Mouse (Mus musculus): ENCODE data around the gene Dse. TPM values are rescaled to one million over a fixed set of nuclear protein-coding genes. Genes with fewer than 3 reads are reported as not detected.

Gene Dse
- polyA plus RNA-seq, 1 experiment from 2014 or later, result 6.9 TPM

DNA sequence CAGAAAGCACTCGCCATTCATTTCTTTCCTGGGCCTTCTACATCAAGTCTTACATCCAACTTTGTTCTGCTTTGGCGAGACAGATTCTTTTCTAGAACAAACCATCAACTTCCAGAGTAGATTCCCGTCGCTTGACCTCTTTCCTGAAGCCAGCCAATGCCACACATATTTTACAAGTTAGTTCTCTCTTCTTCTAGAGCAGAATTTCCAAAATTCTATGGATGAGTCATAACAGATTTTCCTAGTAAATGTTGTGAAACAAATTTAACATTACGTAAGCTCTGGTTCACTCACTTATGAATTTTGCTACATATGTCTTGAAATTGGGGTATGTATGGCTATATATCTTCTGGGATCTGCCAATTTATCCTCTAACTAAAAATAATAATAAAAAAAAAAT is 13.0 kb downstream of the Dse start:
- H3K4me1 ChIP-seq (ENCODE audit: control insufficient read depth, low read depth, low read length), result no peaks in the 10 kb centered on the region; the same call in 1 of the 2 replicates
- H3K27me3 ChIP-seq (ENCODE audit: control insufficient read depth, insufficient read depth, low read depth, low read length), result no peaks in the 10 kb centered on the region
- H3K9ac ChIP-seq (ENCODE audit: low read depth, low read length), result no peak overlapping the region
- H3K36me3 ChIP-seq (ENCODE audit: control insufficient read depth, insufficient read depth), result no peaks in the 10 kb centered on the region
- ATAC-seq (ENCODE audit: low read depth), result no peak
- WGBS (ENCODE audit: insufficient replicate concordance), result 60% methylated on average over 5 of the region's 5 CpGs
- no peak overlapping the region for H3K27ac ChIP-seq (ENCODE audit: low read length)
- H3K4me2 ChIP-seq (ENCODE audit: low read depth, low read length), result no peak overlapping the region
- H3K9me3 ChIP-seq (replicated peaks; ENCODE audit: control insufficient read depth, low read length), result no peaks in the 10 kb centered on the region
- no peak overlapping the region for H3K4me3 ChIP-seq (ENCODE audit: low read depth, low read length)

DNA sequence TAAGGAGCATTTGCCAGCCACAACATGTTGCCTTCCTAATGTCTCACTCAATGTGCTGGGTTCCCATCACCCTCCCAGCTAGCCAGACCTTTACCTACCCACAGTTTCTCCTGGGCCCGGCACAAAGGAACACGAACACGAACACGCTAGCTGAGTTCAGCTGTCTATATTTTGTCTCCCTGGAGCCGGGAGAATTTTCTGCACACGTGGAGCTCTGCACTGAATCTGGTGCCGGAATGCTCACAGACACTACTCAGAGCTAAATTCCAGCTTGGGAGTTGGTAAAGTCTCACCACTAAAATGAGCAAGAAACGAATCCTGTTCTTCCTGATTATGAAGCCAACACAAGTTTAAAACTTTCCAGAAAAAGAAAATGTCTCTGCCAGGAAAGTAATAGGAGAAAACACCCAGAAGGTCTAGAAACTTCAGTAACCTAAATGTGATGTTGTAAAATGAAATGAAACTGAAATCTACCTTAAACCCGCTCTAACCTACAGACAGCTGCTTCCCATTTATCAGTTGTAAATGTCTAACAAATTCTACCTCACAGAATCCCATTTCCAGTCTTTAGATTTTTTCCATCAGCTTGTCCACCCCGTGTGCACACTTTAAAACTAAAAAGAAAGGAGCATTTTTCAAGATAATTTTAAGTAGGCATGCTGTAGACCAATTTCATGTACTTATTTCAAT is 20.8 kb downstream of the Dse start:
- H3K9me3 ChIP-seq (replicated peaks; ENCODE audit: control insufficient read depth, low read length), result no peaks in the 10 kb centered on the region
- H3K27me3 ChIP-seq (ENCODE audit: control insufficient read depth, insufficient read depth, low read depth, low read length), result no peaks in the 10 kb centered on the region
- H3K4me2 ChIP-seq (ENCODE audit: low read depth, low read length), result no peak overlapping the region
- H3K9ac ChIP-seq (ENCODE audit: low read depth, low read length), result no peak overlapping the region
- H3K36me3 ChIP-seq (ENCODE audit: control insufficient read depth, insufficient read depth), result no peaks in the 10 kb centered on the region
- no peak overlapping the region for H3K4me3 ChIP-seq (ENCODE audit: low read depth, low read length)
- H3K4me1 ChIP-seq (ENCODE audit: control insufficient read depth, low read depth, low read length), result no peaks in the 10 kb centered on the region
- no peak for ATAC-seq (ENCODE audit: low read depth)
- H3K27ac ChIP-seq (ENCODE audit: low read length), result no peak overlapping the region
- 62% methylated on average over 10 of the region's 10 CpGs for WGBS (ENCODE audit: insufficient replicate concordance)

DNA sequence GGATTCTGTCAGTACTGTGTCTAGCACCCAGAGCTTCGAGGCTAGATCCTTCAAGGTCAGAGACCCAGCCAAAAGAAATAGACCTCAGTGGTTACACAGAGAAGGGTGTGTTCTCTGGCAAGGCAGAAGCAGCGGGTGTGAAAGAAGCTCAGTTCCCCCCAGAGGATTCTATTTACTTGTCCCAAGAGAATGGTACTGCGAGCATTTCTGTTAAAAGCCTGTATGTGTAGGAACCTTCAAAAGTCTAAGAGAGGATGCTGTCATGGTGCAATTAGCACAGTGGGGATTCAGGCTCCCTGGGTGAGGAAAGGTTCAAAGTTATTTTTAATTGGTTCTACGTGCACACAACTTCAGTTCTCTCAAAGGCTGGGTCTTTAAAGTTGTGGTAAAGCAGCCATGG is 22.0 kb downstream of the Dse start:
- no peak for ATAC-seq (ENCODE audit: low read depth)
- H3K36me3 ChIP-seq (ENCODE audit: control insufficient read depth, insufficient read depth), result no peaks in the 10 kb centered on the region
- no peak overlapping the region for H3K4me3 ChIP-seq (ENCODE audit: low read depth, low read length)
- no peaks in the 10 kb centered on the region for H3K27me3 ChIP-seq (ENCODE audit: control insufficient read depth, insufficient read depth, low read depth, low read length)
- H3K9ac ChIP-seq (ENCODE audit: low read depth, low read length), result no peak overlapping the region
- WGBS (ENCODE audit: insufficient replicate concordance), result 46% methylated on average over 4 of the region's 4 CpGs
- H3K4me2 ChIP-seq (ENCODE audit: low read depth, low read length), result no peak overlapping the region
- no peak overlapping the region for H3K27ac ChIP-seq (ENCODE audit: low read length)
- H3K9me3 ChIP-seq (replicated peaks; ENCODE audit: control insufficient read depth, low read length), result no peaks in the 10 kb centered on the region
- H3K4me1 ChIP-seq (ENCODE audit: control insufficient read depth, low read depth, low read length), result no peaks in the 10 kb centered on the region

DNA sequence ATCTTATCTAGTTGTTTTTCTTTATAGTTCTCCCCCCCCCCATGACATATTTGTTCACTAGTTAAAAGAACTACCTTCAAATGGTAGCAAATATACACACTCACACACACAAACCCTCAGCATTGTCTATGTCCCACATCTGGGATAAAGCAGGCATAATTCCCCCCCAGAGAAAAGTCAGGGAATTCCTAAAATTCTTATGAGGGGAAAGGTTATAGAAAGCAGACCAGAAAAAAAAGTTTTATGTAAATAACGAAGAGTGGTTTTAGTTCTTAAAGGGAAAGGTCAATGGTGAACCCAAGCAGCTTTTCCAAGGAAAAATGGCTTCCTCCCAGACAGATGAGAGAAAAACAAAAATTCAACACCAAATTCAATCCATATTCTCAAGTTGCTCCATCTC is 22.6 kb downstream of the Dse start:
- Histone ChIP-seq H3K27ac (ENCODE audit: low read length) (no peak overlapping the region), H3K9ac (ENCODE audit: low read depth, low read length) (no peak overlapping the region), H3K4me3 (ENCODE audit: low read depth, low read length) (no peak overlapping the region), H3K27me3 (ENCODE audit: control insufficient read depth, insufficient read depth, low read depth, low read length) (no peaks in the 10 kb centered on the region), H3K4me2 (ENCODE audit: low read depth, low read length) (no peak overlapping the region), H3K4me1 (ENCODE audit: control insufficient read depth, low read depth, low read length) (no peaks in the 10 kb centered on the region), H3K9me3 (replicated peaks; ENCODE audit: control insufficient read depth, low read length) (no peaks in the 10 kb centered on the region), H3K36me3 (ENCODE audit: control insufficient read depth, insufficient read depth) (no peaks in the 10 kb centered on the region)
- WGBS (ENCODE audit: insufficient replicate concordance), result 62% methylated on average over 1 of the region's 1 CpGs
- no peak for ATAC-seq (ENCODE audit: low read depth)

DNA sequence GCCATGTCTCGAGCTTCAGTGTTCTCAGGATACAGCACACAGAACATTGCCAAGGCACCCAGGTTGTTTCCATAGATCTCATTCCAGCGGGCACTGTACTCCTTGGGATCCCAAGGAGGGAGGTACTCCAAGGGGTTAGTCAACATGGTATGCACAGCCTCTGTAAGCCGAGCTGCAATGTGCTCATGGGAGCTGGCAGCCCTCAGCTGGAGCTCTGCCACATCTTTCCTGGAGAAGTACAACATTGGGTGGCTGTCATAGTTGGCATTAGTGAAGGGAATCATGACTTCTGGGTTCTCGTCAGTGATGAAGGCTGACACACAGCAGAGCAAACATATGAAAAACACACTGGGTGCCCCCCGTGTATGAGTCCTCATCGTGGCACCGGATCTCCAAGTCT is 23.8 kb downstream of the Dse start:
- 63% methylated on average over 7 of the region's 7 CpGs for WGBS (ENCODE audit: insufficient replicate concordance)
- Histone ChIP-seq H3K9ac (ENCODE audit: low read depth, low read length) (no peak overlapping the region), H3K4me2 (ENCODE audit: low read depth, low read length) (no peak overlapping the region), H3K36me3 (ENCODE audit: control insufficient read depth, insufficient read depth) (no peaks in the 10 kb centered on the region), H3K4me3 (ENCODE audit: low read depth, low read length) (no peak overlapping the region), H3K4me1 (ENCODE audit: control insufficient read depth, low read depth, low read length) (no peaks in the 10 kb centered on the region), H3K9me3 (replicated peaks; ENCODE audit: control insufficient read depth, low read length) (no peaks in the 10 kb centered on the region), H3K27me3 (ENCODE audit: control insufficient read depth, insufficient read depth, low read depth, low read length) (no peaks in the 10 kb centered on the region), H3K27ac (ENCODE audit: low read length) (no peak overlapping the region)
- ATAC-seq (ENCODE audit: low read depth), result no peak

DNA sequence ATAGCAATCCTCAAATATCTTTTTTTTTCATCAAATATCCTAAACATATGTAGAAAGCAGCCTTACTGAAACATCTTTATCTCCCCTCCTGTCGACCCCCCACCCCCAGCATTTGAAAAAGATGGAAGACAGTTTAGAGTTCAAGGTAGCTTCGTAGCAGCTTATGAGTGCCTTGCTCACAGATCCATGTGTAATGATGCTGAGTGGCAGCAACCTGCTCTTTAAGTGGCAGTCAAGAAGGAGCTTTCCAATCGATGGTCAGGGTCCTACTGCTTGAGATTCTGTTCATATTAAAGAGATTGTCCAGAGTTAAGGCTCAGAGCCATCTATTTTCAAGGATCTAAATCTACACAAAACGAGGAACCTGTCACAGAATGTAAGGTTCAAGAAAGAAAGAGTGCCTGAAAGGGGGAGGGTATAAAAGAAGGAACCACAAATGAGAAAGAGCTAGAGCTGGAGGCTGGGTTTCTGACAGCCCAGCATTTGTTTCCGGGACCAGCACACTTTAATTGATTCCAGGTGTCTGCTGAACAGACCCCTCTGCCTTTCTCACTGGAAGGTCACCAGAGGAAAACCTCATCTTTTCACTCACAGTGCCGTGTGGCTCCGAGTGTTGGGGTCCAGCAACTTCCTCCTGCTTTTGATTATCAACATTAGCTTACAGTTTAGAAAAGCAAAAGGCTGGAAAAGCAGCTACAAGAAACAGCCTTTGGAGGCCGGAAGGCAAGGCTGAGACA is 31.5 kb downstream of the Dse start:
- Histone ChIP-seq H3K27me3 (ENCODE audit: control insufficient read depth, insufficient read depth, low read depth, low read length) (no peaks in the 10 kb centered on the region), H3K9me3 (replicated peaks; ENCODE audit: control insufficient read depth, low read length) (no peaks in the 10 kb centered on the region), H3K36me3 (ENCODE audit: control insufficient read depth, insufficient read depth) (no peaks in the 10 kb centered on the region), H3K4me3 (ENCODE audit: low read depth, low read length) (no peak overlapping the region), H3K4me2 (ENCODE audit: low read depth, low read length) (no peak overlapping the region), H3K9ac (ENCODE audit: low read depth, low read length) (no peak overlapping the region), H3K27ac (ENCODE audit: low read length) (no peak overlapping the region), H3K4me1 (ENCODE audit: control insufficient read depth, low read depth, low read length) (no peaks in the 10 kb centered on the region)
- 26% methylated on average over 8 of the region's 8 CpGs for WGBS (ENCODE audit: insufficient replicate concordance)
- ATAC-seq (ENCODE audit: low read depth), result no peak

DNA sequence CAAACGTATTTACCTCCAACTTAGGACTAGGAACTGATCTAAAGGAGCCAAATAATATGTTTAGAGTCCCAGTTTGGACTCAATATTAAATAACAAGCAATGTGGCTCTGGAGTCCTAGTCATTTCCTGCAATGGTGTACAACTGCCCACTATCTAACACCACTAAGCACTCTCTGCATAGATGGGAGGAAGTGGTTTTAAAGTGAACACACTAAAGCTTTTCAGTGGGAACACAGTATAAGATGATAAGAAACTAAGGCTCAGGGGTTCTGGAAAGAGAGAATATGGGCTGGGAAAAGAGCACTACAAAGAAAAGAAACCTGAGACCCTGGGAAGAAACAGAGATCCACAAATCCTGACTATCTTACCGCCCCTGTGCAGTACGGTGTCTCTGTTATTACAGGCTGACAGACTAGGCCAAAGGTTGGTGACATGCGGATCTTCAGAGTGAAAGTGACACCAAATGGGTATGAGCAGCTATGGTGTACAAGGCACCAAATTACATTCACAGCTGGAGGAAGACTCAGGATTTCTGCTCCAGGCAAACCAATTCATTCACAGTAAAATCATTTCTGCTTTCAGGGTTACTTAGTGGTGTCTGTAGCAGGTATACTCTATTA is 34.7 kb downstream of the Dse start:
- no peaks in the 10 kb centered on the region for H3K4me1 ChIP-seq (ENCODE audit: control insufficient read depth, low read depth, low read length)
- ATAC-seq (ENCODE audit: low read depth), result no peak

DNA sequence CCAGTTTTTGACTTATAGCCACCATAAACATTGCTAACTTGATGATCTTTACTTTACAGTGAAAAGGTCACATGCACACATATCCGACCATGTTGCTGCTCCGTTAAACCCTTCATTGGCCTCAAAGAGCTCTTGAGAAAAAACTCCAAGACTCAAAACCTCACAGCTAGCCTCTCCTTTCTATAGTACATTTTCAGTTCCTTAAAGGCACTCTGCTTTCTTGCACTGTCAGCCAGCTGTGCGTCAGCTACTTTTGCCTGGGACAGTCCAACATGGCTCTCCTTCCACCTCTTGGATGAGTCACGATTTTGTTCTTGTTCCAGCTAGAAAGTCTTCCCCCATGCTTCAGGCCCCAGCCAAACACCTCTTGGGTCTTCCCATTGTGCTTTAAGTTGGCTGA is 35.9 kb downstream of the Dse start:
- H3K4me2 ChIP-seq (ENCODE audit: low read depth, low read length), result no peak overlapping the region
- H3K27ac ChIP-seq (ENCODE audit: low read length), result no peak overlapping the region
- no peaks in the 10 kb centered on the region for H3K36me3 ChIP-seq (ENCODE audit: control insufficient read depth, insufficient read depth)
- H3K9ac ChIP-seq (ENCODE audit: low read depth, low read length), result no peak overlapping the region
- 53% methylated on average over 4 of the region's 4 CpGs for WGBS (ENCODE audit: insufficient replicate concordance)
- H3K27me3 ChIP-seq (ENCODE audit: control insufficient read depth, insufficient read depth, low read depth, low read length), result no peaks in the 10 kb centered on the region
- ATAC-seq (ENCODE audit: low read depth), result no peak
- H3K4me3 ChIP-seq (ENCODE audit: low read depth, low read length), result no peak overlapping the region
- H3K4me1 ChIP-seq (ENCODE audit: control insufficient read depth, low read depth, low read length), result no peaks in the 10 kb centered on the region
- no peaks in the 10 kb centered on the region for H3K9me3 ChIP-seq (replicated peaks; ENCODE audit: control insufficient read depth, low read length)

More for the DNA sequence above, 34.7 kb downstream of the Dse start:
- Histone ChIP-seq H3K27ac (ENCODE audit: low read length) (no peak overlapping the region), H3K4me3 (ENCODE audit: low read depth, low read length) (no peak overlapping the region), H3K9ac (ENCODE audit: low read depth, low read length) (no peak overlapping the region), H3K9me3 (replicated peaks; ENCODE audit: control insufficient read depth, low read length) (no peaks in the 10 kb centered on the region), H3K27me3 (ENCODE audit: control insufficient read depth, insufficient read depth, low read depth, low read length) (no peaks in the 10 kb centered on the region), H3K4me2 (ENCODE audit: low read depth, low read length) (no peak overlapping the region), H3K36me3 (ENCODE audit: control insufficient read depth, insufficient read depth) (no peaks in the 10 kb centered on the region)
- WGBS (ENCODE audit: insufficient replicate concordance), result 31% methylated on average over 4 of the region's 4 CpGs

DNA sequence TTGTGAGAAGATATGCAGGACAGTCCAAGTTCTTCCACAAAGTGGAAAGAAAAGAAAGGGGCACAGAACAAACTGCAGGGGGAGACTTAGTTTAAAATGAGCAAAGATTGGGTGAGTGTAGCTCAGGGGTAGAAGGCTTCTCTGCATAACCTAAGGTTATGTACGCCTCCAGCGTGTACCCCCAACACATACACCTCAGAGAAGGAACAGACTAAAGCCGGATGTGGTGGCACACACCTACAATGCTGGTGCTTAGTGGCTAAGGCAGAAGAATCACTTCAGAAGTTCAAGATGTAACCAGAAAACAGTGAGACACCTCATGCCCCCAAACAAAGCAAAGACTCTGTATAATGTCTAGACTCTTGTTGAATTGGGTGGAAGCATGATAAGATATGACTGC is 36.3 kb downstream of the Dse start:
- H3K4me3 ChIP-seq (ENCODE audit: low read depth, low read length), result no peak overlapping the region
- H3K4me2 ChIP-seq (ENCODE audit: low read depth, low read length), result no peak overlapping the region
- H3K36me3 ChIP-seq (ENCODE audit: control insufficient read depth, insufficient read depth), result no peaks in the 10 kb centered on the region
- H3K27me3 ChIP-seq (ENCODE audit: control insufficient read depth, insufficient read depth, low read depth, low read length), result no peaks in the 10 kb centered on the region
- H3K4me1 ChIP-seq (ENCODE audit: control insufficient read depth, low read depth, low read length), result no peaks in the 10 kb centered on the region
- no peak overlapping the region for H3K27ac ChIP-seq (ENCODE audit: low read length)
- H3K9me3 ChIP-seq (replicated peaks; ENCODE audit: control insufficient read depth, low read length), result no peaks in the 10 kb centered on the region
- no peak overlapping the region for H3K9ac ChIP-seq (ENCODE audit: low read depth, low read length)
- 68% methylated on average over 3 of the region's 3 CpGs for WGBS (ENCODE audit: insufficient replicate concordance)
- no peak for ATAC-seq (ENCODE audit: low read depth)

Data from liver, embryonic 16.5 days (tissue).